ENCODE assay signal across 31 mouse cellular contexts in the genomic region with DNA sequence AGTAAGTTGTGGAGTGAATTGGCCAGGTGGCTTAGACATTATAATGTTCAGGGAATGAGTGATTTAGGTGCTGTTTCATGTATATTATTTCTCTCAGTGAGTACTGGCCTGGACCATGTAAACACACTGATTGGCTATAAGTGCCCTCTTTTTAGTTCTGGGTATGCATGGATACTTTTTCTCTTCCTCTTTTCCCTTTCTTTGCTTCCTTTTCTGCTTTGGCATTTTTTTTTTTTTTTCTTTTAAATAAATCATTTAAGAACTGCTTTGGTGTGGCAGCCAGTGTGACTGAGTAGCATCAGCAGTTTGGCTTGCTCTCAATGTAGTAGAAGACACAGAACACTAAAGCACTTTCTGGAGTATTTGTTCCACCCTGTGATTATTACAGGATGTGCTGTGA.
"Had no signal": no experiment of that assay in that cellular context is flagged by ENCODE, and none has a peak within 500 bp of the region (broad histone marks: within the 10 kb centered on the region; RNA-seq: fewer than 3 reads in every experiment).

No protein-coding gene starts in this region.

- H3K27me3 ChIP-seq: heart, embryonic 12.5 days; heart, embryonic 13.5 days; heart, embryonic 15.5 days; hindbrain, embryonic 12.5 days; hindbrain, embryonic 13.5 days; hindbrain, embryonic 15.5 days; intestine, embryonic 15.5 days; kidney, embryonic 15.5 days had no signal

- H3K4me1 ChIP-seq: intestine, embryonic 15.5 days had no signal

- H3K4me2 ChIP-seq: heart, embryonic 11.5 days; heart, embryonic 12.5 days; heart, embryonic 13.5 days; heart, embryonic 15.5 days; hindbrain, embryonic 12.5 days; hindbrain, embryonic 13.5 days; hindbrain, embryonic 14.5 days; hindbrain, embryonic 15.5 days; intestine, embryonic 15.5 days; kidney, embryonic 15.5 days had no signal

- H3K36me3 ChIP-seq: heart, embryonic 15.5 days; hindbrain, embryonic 15.5 days; intestine, embryonic 15.5 days had no signal

- H3K4me3 ChIP-seq: heart, embryonic 12.5 days; heart, embryonic 13.5 days; heart, embryonic 15.5 days; hindbrain, embryonic 10.5 days; hindbrain, embryonic 12.5 days; hindbrain, embryonic 13.5 days; hindbrain, embryonic 15.5 days; intestine, embryonic 15.5 days; kidney, embryonic 15.5 days; layer of hippocampus, adult 2 months; left cerebral cortex, adult 2 months had no signal

- DNase-seq: heart, postnatal 10 days; heart, postnatal 14 days; heart, postnatal 36 days; heart, postnatal 4 days; kidney, adult 11 months; kidney, adult 18-20 months; kidney, adult 2 months; kidney, adult 8-10 months; kidney, adult 9 months; kidney, postnatal 10 days; kidney, postnatal 14 days; kidney, postnatal 25 days; kidney, postnatal 36 days; kidney, postnatal 4 days; layer of hippocampus, adult 9-11 months; layer of hippocampus, postnatal 36 days had no signal

- H3K9me3 ChIP-seq: heart, embryonic 12.5 days; heart, embryonic 13.5 days; heart, embryonic 15.5 days; hindbrain, embryonic 10.5 days; hindbrain, embryonic 12.5 days; hindbrain, embryonic 13.5 days; hindbrain, embryonic 15.5 days; intestine, embryonic 15.5 days; kidney, embryonic 15.5 days had no signal

- H3K27ac ChIP-seq: heart, embryonic 13.5 days; heart, embryonic 15.5 days; hindbrain, embryonic 10.5 days; hindbrain, embryonic 12.5 days; hindbrain, embryonic 13.5 days; hindbrain, embryonic 14.5 days; hindbrain, embryonic 15.5 days; hindbrain, postnatal 0 days; intestine, embryonic 15.5 days; kidney, embryonic 15.5 days; kidney, postnatal 0 days; layer of hippocampus, adult 2 months; left cerebral cortex, adult 2 months had no signal

- H3K9ac ChIP-seq: heart, embryonic 12.5 days; heart, embryonic 13.5 days; heart, embryonic 15.5 days; hindbrain, embryonic 12.5 days; hindbrain, embryonic 13.5 days; hindbrain, embryonic 14.5 days; hindbrain, embryonic 15.5 days; intestine, embryonic 15.5 days; kidney, embryonic 15.5 days had no signal
